Mouse (Mus musculus): ENCODE measurements at regions not wholly inside any gene's neighbourhood (a gene's known extent, or its start where the extent isn't known, plus 50 kb on each side); places are given as distances from the start of the nearest gene placed in this dataset.
"Not testable (repeated sequence)": the region's sequence is repeated elsewhere in the genome, so short reads cannot be mapped to it uniquely, and the experiment has no call there.

DNA sequence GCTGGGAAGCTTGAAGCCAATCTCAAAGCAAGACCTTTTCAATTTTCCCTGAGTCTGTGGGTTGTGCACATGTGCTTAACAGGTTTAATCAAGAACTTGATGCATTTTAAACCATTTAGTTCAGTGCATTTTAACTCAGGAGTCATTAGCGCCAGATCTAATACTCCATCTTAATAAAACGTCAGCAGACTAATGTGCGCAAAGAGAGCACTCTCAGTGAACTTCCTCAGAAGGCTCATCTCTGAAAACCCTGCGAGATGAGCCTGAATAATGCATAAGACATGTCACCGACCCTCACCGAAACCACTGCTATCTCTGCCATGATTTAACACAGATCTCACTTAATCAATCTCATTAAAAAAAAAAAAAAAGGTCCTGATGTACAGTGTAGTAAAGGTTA is 309.0 kb downstream of the Phf3 start:
- intact Hi-C loops (cut with DNase I), result no loop called here
- DNase-seq, result no peak

DNA sequence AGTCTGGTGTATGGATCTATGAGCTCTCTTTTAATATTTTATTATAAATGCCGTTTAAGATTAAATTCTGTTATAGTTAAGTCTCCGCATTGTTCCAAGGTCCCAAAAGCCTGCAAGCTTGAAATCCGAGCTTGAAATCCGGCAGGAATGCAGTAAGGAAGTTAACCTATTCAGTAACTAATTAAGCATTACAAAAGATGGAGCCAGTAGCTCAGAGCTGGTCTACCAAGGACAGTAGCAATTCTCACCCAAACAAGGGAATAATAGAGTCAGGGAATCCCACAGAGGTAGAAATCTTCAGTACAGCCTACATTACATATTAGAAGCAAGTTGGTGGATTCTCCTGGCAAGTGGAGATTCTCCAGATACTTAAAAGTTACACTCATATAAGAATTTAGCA is 325.0 kb downstream of the Phf3 start:
- intact Hi-C loops (cut with DNase I); DNase-seq: not testable (repeated sequence)

DNA sequence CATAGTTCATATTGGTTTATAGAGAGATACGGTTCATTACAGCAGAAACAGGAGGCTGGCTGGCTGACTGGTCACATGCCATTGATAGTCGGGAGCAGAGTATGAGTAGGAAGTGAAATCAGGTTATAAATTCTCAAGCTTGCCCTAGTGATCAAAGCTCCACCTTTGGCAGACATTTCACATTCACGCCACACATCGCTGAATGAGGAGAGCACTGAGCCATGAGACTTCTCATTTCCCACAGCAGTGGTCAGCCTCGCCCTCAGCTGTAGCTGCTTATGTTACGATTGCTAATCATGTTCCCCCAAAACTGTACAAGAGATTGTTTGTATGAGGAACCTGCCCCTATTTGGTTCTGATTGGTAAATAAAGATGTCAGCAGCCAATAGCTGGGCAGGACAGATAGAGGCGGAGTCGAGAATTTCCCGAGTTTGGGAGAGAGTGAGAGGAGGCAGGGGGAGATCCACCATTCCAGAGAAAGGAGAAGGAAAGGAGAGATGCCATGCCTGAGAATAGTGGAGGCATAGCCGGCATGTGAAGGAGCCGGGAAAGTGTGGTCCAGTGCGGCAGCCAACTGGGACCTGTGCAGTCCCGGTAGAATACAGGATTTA is 333.5 kb downstream of the Phf3 start:
- intact Hi-C loops (cut with DNase I), result no loop called here
- DNase-seq, result no peak

DNA sequence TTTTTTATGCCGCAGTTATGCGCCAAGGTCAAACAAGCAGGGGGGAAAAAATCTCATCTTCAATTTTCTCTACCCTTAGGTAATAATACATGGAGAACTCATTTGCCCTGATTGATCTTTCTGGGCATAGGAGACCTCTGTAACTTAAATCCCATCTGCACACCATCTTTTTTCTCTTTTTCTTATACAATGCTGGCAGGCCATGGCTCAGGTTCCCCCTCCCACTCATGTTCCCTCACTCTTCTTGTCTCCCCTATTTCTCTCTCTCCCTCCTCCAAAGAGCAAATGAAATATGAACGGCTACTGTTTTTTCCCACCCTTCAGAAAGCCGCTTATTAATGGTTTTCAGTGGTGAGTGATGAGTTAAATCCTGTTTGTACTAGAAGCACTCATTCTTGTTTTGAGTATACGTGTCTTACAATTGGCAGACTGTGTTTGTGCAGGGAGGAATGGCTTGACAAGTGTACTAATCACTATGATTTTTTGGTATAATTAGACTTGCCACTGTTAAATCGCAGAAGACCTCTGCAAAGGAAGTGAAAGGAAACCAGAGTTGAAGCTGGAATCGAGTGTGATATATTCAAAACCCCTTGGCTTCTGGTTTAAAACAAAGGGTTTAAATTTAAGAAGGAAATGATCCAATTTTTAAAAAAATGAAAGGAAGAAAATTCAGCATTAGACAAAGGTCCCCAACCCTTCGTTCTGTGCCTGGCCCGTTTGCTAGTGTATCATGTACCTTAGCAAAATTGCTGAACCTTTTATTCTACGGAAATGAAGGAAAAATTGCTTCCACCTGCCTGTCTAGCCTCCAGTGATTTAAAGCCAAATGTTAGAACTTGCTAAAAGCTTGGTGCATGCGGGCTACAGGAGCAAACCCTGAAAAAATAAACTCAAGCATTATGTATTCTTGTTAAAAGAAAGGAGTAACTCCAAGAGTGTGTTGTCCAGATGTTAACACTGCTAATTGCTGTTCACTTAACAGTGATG is 336.4 kb downstream of the Phf3 start:
- intact Hi-C loops (cut with DNase I), result no loop called here
- no peak for DNase-seq

DNA sequence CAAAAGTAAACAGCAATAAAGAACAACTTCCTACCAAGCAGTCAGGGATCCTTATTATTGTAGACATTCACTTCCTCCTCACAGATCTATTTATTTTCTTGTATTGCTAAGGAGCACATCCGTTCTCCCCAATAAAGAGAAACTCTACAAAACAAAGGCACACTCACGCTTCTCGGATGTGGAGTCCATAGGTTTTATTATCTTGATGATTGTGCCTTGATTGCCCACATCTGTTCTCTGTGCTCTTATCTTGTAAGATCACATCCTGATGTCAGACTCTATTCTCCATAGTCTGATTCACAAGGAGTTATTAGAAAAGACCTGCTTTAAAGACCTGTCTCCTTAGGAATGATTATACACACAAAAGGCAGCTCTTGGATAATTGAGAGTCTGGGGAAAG is 356.4 kb downstream of the Phf3 start:
- intact Hi-C loops (cut with DNase I), result no loop called here
- DNase-seq, result no peak

DNA sequence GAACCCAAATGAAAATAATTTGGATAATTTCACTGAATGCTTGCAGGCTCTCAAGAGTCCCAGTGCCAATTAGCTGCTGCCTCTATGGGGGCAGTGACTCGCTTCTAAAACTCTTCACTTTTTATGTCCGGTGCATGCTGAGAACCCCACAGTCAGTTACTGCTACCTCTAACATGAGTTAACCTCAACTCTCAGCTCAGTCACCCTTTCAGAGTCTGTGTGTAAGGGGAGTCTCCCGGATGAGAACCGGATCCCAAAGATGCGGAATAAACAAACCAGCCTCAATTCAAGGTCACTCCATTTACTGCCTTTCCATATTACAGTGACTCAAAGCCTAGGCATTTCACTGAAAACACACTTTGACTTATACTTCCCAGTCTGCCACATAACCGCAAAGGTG is 357.9 kb downstream of the Phf3 start:
- intact Hi-C loops (cut with DNase I), result no loop called here

DNA sequence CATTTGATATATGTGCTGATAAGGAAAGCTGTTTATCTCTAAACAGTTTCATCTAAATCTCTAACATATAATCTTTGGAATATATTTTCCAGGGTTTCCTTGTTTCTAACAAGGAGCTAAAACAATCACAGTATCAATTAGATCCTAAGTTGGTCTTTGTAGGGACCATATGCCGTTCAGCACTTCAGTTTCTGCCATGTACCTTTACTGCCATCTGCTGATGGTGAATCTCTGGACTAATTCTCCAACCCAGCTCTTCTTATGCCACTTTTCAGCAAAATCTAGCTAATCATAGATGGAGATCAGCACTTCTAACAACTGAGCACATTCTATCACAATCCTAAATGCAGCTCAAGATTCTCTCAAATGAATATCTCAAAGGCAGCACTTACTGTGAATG is 370.5 kb downstream of the Phf3 start:
- intact Hi-C loops (cut with DNase I), result no loop called here
- no peak for DNase-seq

More for the DNA sequence above, 357.9 kb downstream of the Phf3 start:
- DNase-seq, result no peak

DNA sequence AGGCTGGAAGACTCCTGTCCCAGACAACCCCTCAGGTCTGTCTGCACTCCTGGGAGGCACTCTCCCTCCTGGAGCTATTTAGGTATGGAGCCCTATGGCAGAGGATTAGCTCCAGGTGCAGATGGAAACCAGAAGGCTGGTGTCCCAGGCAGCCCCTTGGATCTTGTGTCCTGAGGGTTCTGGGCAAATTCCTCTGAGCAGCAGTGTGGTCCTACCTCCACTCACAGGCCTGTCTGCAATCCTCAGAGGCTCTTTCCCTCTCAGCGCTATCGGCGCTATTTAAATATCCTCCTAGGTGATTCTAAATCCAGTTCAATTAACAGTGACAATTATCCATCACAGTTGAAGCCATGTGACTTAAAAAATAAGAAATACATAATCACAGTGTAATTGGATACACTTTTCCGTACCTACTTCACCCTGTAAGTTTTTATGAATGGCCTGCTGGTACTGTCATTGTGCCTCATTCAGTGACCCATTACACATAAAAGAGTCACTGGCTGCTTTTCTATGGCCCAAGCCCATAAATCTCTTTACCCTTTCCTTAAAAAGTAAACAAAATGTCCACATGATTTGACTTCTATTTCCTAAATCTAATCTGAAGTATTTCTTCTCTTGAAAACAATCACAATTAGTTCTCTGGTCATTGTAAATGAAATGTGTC is 413.3 kb downstream of the Phf3 start:
- intact Hi-C loops (cut with DNase I), result no loop called here

DNA sequence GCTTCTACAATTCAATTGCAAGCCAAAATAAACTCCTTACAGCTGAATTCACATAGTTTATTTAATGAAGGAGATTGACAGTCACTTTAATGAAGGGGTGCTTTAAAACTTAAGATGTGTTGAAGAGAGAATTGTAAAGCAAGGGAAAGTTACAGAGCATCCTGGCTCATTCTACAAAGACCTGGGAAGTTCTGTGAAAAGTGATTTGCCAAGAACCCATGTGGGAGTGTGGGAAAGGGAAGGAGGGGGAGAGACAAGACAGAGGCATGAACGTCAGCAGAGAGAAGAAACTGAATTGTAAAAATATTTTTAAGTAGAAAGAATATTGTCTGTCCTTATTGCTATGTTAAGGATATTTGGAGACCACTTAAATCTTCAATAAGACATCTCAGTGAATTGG is 435.8 kb downstream of the Phf3 start:
- intact Hi-C loops (cut with DNase I), result no loop called here
- DNase-seq, result no peak

More for the DNA sequence above, 413.3 kb downstream of the Phf3 start:
- no peak for DNase-seq

DNA sequence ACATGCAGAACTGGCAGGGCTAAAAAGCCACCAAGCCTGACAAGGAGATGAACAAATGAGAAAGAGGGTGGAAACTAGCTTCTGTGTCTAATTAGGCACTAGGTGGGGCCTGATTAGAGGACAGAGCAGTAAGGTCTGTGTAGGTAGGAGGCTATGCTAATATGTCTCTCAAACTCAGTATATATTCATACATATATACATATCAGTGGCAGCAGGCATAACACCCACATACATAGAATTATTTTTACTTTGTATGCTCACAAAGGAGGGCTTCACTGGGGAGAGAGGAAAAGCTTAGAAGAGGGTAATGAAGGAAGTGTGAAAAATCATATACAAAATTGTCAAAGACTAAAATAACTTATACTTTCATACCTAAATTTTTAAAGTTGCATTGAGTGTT is 457.1 kb downstream of the Phf3 start:
- intact Hi-C loops (cut with DNase I), result no loop called here
- no peak for DNase-seq

DNA sequence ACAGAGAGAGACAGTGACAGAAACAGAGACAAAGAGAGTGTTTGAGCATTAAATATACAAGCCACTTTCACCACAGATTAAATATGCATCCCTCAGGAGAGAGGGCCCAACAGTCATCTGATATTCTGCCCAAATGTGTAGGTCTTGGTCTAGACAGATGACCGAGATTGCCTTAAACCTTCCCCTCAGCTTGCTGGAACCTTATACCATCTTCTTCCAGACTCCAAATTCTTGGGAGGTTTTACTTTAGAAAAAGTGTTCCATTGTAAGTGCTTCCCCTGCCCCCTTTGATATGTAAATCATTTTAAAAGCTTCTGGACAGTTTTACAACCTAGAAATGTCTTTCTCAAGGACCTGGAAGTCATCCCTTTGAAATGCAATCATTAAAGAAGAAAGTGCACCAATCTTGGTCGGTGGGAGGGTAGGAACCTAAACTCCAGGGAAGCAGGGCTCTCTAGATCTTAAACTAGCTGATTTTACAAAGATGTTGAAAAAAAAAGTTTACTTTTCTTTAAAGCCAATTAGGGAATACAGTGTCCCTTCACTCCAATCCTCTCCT is 458.8 kb downstream of the Phf3 start:
- intact Hi-C loops (cut with DNase I), result no loop called here
- DNase-seq, result no peak
